Mouse (Mus musculus) forebrain, embryonic 12.5 days (tissue): ENCODE data around the gene Gm49776. TPM values are rescaled to one million over a fixed set of nuclear protein-coding genes. Genes with fewer than 3 reads are reported as not detected.
A peak's percentile ranks its signal among the peaks of the same experiment; 100 is the strongest.

Experiments used
- ATAC-seq: fragments of 200-750 bp; cut with Nextera tagmentation; 2 replicates; pipeline ENCODE4 v1.8.0; 2017; ENCODE audit warnings: moderate TSS enrichment; ENCODE audit not compliant: low FRiP score
- H3K27ac ChIP-seq: fragments of 300-500 bp; sonication (generic); 2 replicates; pipeline ENCODE4 v1.5.1; 2016; ENCODE audit warnings: mild to moderate bottlenecking
- H3K27me3 ChIP-seq: fragments of 300-500 bp; sonication (generic); 2 replicates; pipeline ENCODE4 v1.6.1; 2016; ENCODE audit warnings: mild to moderate bottlenecking
- H3K36me3 ChIP-seq: fragments of 300-500 bp; sonication (generic); replicated peaks from 2 replicates; pipeline ENCODE4 v1.6.1; 2016; ENCODE audit warnings: mild to moderate bottlenecking
- H3K4me1 ChIP-seq: fragments of 300-500 bp; sonication (generic); 2 replicates; pipeline ENCODE4 v1.6.1; 2016
- H3K4me2 ChIP-seq: fragments of 300-500 bp; sonication (generic); 2 replicates; pipeline ENCODE4 v1.6.1; 2016; ENCODE audit warnings: mild to moderate bottlenecking, moderate library complexity
- H3K4me3 ChIP-seq: fragments of 300-500 bp; sonication (generic); replicated peaks from 2 replicates; pipeline ENCODE4 v1.5.1; 2016; ENCODE audit warnings: mild to moderate bottlenecking
- H3K9ac ChIP-seq: fragments of 300-500 bp; sonication (generic); 2 replicates; pipeline ENCODE4 v1.6.1; 2016; ENCODE audit warnings: mild to moderate bottlenecking
- H3K9me3 ChIP-seq: fragments of 300-500 bp; sonication (generic); 2 replicates; pipeline ENCODE4 v1.6.1; 2016
- WGBS: fragments of 180-500 bp; shearing (Covaris S2); methylation state at CpG from one replicate; pipeline ENCODE4 v1.1.7; 2016; 5-methylcytosine and 5-hydroxymethylcytosine counted together
- polyA plus RNA-seq: library from polyadenylated mRNA; unstranded; fragments of >200 nt; fragmentation: Nextera tagmentation; extraction: Ambion mirVana; gene quantifications from 2 replicates; pipeline ENCODE4 v1.2.1, GENCODE M21; 2016

Gene Gm49776
- polyA plus RNA-seq, 1 experiment from 2014 or later, result not detected

- WGBS, result 92% methylated on average over 3 of the region's 3 CpGs
- H3K4me1 ChIP-seq, result peaks cover 37% of the 10 kb centered on the region
- no peak overlapping the region for H3K4me2 ChIP-seq
- H3K36me3 ChIP-seq, result peaks cover 28% of the 10 kb centered on the region
- H3K4me3 ChIP-seq, result no peak overlapping the region
- no peak for ATAC-seq
- no peaks in the 10 kb centered on the region for H3K27me3 ChIP-seq
- no peak overlapping the region for H3K9ac ChIP-seq
- H3K9me3 ChIP-seq, result no peaks in the 10 kb centered on the region
- H3K27ac ChIP-seq, result no peak overlapping the region
These were observed 27.1 kb downstream of the Gm49776 start for GRCm38 (mm10) chr16:18231047-18231446.

- Histone ChIP-seq H3K27ac (no peak overlapping the region), H3K9me3 (no peaks in the 10 kb centered on the region), H3K4me1 (peaks cover 33% of the 10 kb centered on the region), H3K4me2 (no peak overlapping the region), H3K9ac (no peak overlapping the region), H3K27me3 (no peaks in the 10 kb centered on the region), H3K4me3 (no peak overlapping the region), H3K36me3 (peaks cover 32% of the 10 kb centered on the region)
- no peak for ATAC-seq
- WGBS, result 91% methylated on average over 6 of the region's 6 CpGs
These were observed 27.5 kb downstream of the Gm49776 start for GRCm38 (mm10) chr16:18230617-18231016.

GRCm38 (mm10) chr16:18229622-18230021 lies 28.5 kb downstream of the Gm49776 start:
- Histone ChIP-seq H3K9me3 (no peaks in the 10 kb centered on the region), H3K9ac (no peak overlapping the region), H3K4me1 (peaks cover 29% of the 10 kb centered on the region), H3K4me2 (no peak overlapping the region), H3K27ac (no peak overlapping the region), H3K36me3 (peaks cover 42% of the 10 kb centered on the region), H3K4me3 (no peak overlapping the region), H3K27me3 (no peaks in the 10 kb centered on the region)
- 78% methylated on average over 11 of the region's 11 CpGs for WGBS
- ATAC-seq, result peak; percentile 37; the same call in 1 of the 2 replicates

GRCm38 (mm10) chr16:18228856-18229255 lies 29.3 kb downstream of the Gm49776 start:
- Histone ChIP-seq H3K9ac (no peak overlapping the region), H3K9me3 (no peaks in the 10 kb centered on the region), H3K4me1 (peaks cover 22% of the 10 kb centered on the region), H3K27ac (no peak overlapping the region), H3K4me3 (no peak overlapping the region), H3K27me3 (no peaks in the 10 kb centered on the region), H3K36me3 (peaks cover 50% of the 10 kb centered on the region), H3K4me2 (no peak overlapping the region)
- WGBS, result 90% methylated on average over 4 of the region's 4 CpGs
- ATAC-seq, result no peak

GRCm38 (mm10) chr16:18227897-18228422 lies 30.2 kb downstream of the Gm49776 start:
- WGBS, result 97% methylated on average over 20 of the region's 20 CpGs
- ATAC-seq, result no peak
- Histone ChIP-seq H3K9ac (no peak overlapping the region), H3K36me3 (peaks cover 59% of the 10 kb centered on the region), H3K27me3 (no peaks in the 10 kb centered on the region), H3K4me3 (no peak overlapping the region), H3K4me2 (no peak overlapping the region), H3K9me3 (no peaks in the 10 kb centered on the region), H3K27ac (no peak overlapping the region), H3K4me1 (peaks cover 15% of the 10 kb centered on the region)

- H3K4me2 ChIP-seq, result no peak overlapping the region
- no peak overlapping the region for H3K4me3 ChIP-seq
- 93% methylated on average over 13 of the region's 13 CpGs for WGBS
- peaks cover 15% of the 10 kb centered on the region for H3K4me1 ChIP-seq
- 0 out of 2 replicates have a peak, but pooled peaks have one; percentile 12 for ATAC-seq
- no peaks in the 10 kb centered on the region for H3K27me3 ChIP-seq
- H3K36me3 ChIP-seq, result peaks cover 66% of the 10 kb centered on the region
- H3K9ac ChIP-seq, result no peak overlapping the region
- H3K9me3 ChIP-seq, result no peaks in the 10 kb centered on the region
- no peak overlapping the region for H3K27ac ChIP-seq
These were observed 30.9 kb downstream of the Gm49776 start for GRCm38 (mm10) chr16:18227187-18227586.

- H3K4me3 ChIP-seq, result no peak overlapping the region
- H3K4me1 ChIP-seq, result peaks cover 20% of the 10 kb centered on the region
- WGBS, result 86% methylated on average over 11 of the region's 11 CpGs
- no peak overlapping the region for H3K9ac ChIP-seq
- H3K36me3 ChIP-seq, result peaks cover 62% of the 10 kb centered on the region
- no peaks in the 10 kb centered on the region for H3K9me3 ChIP-seq
- no peaks in the 10 kb centered on the region for H3K27me3 ChIP-seq
- ATAC-seq, result no peak
- H3K27ac ChIP-seq, result no peak overlapping the region
- no peak overlapping the region for H3K4me2 ChIP-seq
These were observed 35.9 kb downstream of the Gm49776 start for GRCm38 (mm10) chr16:18222188-18222587.

- no peak overlapping the region for H3K9ac ChIP-seq
- H3K36me3 ChIP-seq, result peaks cover 55% of the 10 kb centered on the region
- WGBS, result 85% methylated on average over 11 of the region's 11 CpGs
- H3K4me3 ChIP-seq, result no peak overlapping the region
- no peak overlapping the region for H3K4me2 ChIP-seq
- no peak overlapping the region for H3K27ac ChIP-seq
- no peaks in the 10 kb centered on the region for H3K9me3 ChIP-seq
- H3K27me3 ChIP-seq, result no peaks in the 10 kb centered on the region
- no peak for ATAC-seq
- peaks cover 20% of the 10 kb centered on the region for H3K4me1 ChIP-seq
These were observed 36.6 kb downstream of the Gm49776 start for GRCm38 (mm10) chr16:18221543-18221898.

- no peak for ATAC-seq
- Histone ChIP-seq H3K9ac (no peak overlapping the region), H3K27me3 (no peaks in the 10 kb centered on the region), H3K36me3 (peaks cover 50% of the 10 kb centered on the region), H3K4me3 (no peak overlapping the region), H3K9me3 (no peaks in the 10 kb centered on the region), H3K4me1 (peaks cover 24% of the 10 kb centered on the region), H3K4me2 (no peak overlapping the region), H3K27ac (no peak overlapping the region)
- WGBS, result 88% methylated on average over 6 of the region's 6 CpGs
These were observed 37.1 kb downstream of the Gm49776 start for GRCm38 (mm10) chr16:18220856-18221542.

GRCm38 (mm10) chr16:18220001-18220400 lies 38.1 kb downstream of the Gm49776 start:
- H3K9ac ChIP-seq, result no peak overlapping the region
- H3K27me3 ChIP-seq, result no peaks in the 10 kb centered on the region
- 64% methylated on average over 8 of the region's 8 CpGs for WGBS
- H3K4me2 ChIP-seq, result no peak overlapping the region
- H3K27ac ChIP-seq, result peak overlapping the region; percentile 57; the same call in 1 of the 2 replicates
- ATAC-seq, result peak; percentile 45; the same call in 1 of the 2 replicates
- peaks cover 31% of the 10 kb centered on the region for H3K4me1 ChIP-seq
- no peak overlapping the region for H3K4me3 ChIP-seq
- H3K36me3 ChIP-seq, result peaks cover 40% of the 10 kb centered on the region
- no peaks in the 10 kb centered on the region for H3K9me3 ChIP-seq

- H3K4me3 ChIP-seq, result no peak overlapping the region
- ATAC-seq, result no peak
- H3K27me3 ChIP-seq, result no peaks in the 10 kb centered on the region
- H3K4me1 ChIP-seq, result peaks cover 45% of the 10 kb centered on the region
- no peak overlapping the region for H3K27ac ChIP-seq
- H3K9me3 ChIP-seq, result no peaks in the 10 kb centered on the region
- 83% methylated on average over 9 of the region's 9 CpGs for WGBS
- H3K4me2 ChIP-seq, result no peak overlapping the region
- peaks cover 26% of the 10 kb centered on the region for H3K36me3 ChIP-seq
- H3K9ac ChIP-seq, result no peak overlapping the region
These were observed 39.5 kb downstream of the Gm49776 start for GRCm38 (mm10) chr16:18218580-18218996.

- no peak for ATAC-seq
- WGBS, result 79% methylated on average over 4 of the region's 4 CpGs
- H3K4me2 ChIP-seq, result no peak within 1 kb of the TSS
- no peak within 1 kb of the TSS for H3K4me3 ChIP-seq
- H3K4me1 ChIP-seq, result peaks cover 55% of the 10 kb centered on the region
- peaks cover 15% of the 10 kb centered on the region for H3K36me3 ChIP-seq
- no peaks in the 10 kb centered on the region for H3K9me3 ChIP-seq
- no peak within 1 kb of the TSS; the same call in 1 of the 2 replicates for H3K9ac ChIP-seq
- H3K27me3 ChIP-seq, result no peaks in the 10 kb centered on the region
- no peak within 1 kb of the TSS for H3K27ac ChIP-seq
These were observed 40.5 kb downstream of the Gm49776 start, which contains the start of gene Ccdc188 for GRCm38 (mm10) chr16:18217579-18217978. Ccdc188 (plus strand) TSS chr16:18217879.

- H3K9ac ChIP-seq, result peak overlapping the region; percentile 48
- H3K9me3 ChIP-seq, result no peaks in the 10 kb centered on the region
- peak overlapping the region; percentile 13 for H3K4me3 ChIP-seq
- H3K27ac ChIP-seq, result peak overlapping the region; percentile 88
- 0 out of 2 replicates have a peak, but pooled peaks cover 6% of the 10 kb centered on the region for H3K27me3 ChIP-seq
- no peak for ATAC-seq
- peaks cover 54% of the 10 kb centered on the region for H3K4me1 ChIP-seq
- WGBS, result 58% methylated on average over 7 of the region's 7 CpGs
- no peaks in the 10 kb centered on the region for H3K36me3 ChIP-seq
- peak overlapping the region; percentile 46 for H3K4me2 ChIP-seq
These were observed 43.3 kb downstream of the Gm49776 start for GRCm38 (mm10) chr16:18214858-18215257.
